Mouse (Mus musculus): ENCODE results near the gene Dzip1. TPM values are rescaled to one million over a fixed set of nuclear protein-coding genes. Genes with fewer than 3 reads are reported as not detected.

Dzip1 gene
- total and polyA plus RNA-seq, 3 experiments, result 0.16 to 0.83 (median 0.51) TPM

- H3K9ac ChIP-seq (ENCODE audit: insufficient read depth, low read depth), result no peak overlapping the region
- no peaks in the 10 kb centered on the region for H3K27me3 ChIP-seq (replicated peaks)
- H3K36me3 ChIP-seq (replicated peaks in 1 of 2; ENCODE audit: control insufficient read depth in 1 of 2, insufficient read depth in 1 of 2, low read length in 1 of 2), result peaks cover 48 to 84% of the 10 kb centered on the region in 2 experiments
- dilution Hi-C loops (cut with MboI; ENCODE audit: extremely low pct_ligation_motif_present, extremely low pct_unique_long_range_greater_than_20kb, low sequenced_read_pairs), result no loop called here
- in situ Hi-C loops (cut with MboI; ENCODE audit: low pct_ligation_motif_present, low pct_unique_long_range_greater_than_20kb, low sequenced_read_pairs), result no loop called here
- no peak overlapping the region for H3K4me2 ChIP-seq (ENCODE audit: insufficient read depth, low read depth, poor library complexity, severe bottlenecking)
- no peaks in the 10 kb centered on the region for H3K9me3 ChIP-seq (replicated peaks; ENCODE audit: low read length)
- TF ChIP-seq MYC (IDR thresholded peaks at IDR 0.05; ENCODE audit: low read depth, low read length) (no peak), CHD2 (IDR thresholded peaks at IDR 0.05; ENCODE audit: low read length) (no peak), MXI1 (IDR thresholded peaks at IDR 0.05; ENCODE audit: low read depth, low read length) (no peak), MEF2A (IDR thresholded peaks at IDR 0.05; ENCODE audit: borderline replicate concordance, low read depth, low read length) (no peak), NRF1 (IDR thresholded peaks at IDR 0.05; ENCODE audit: low read depth, low read length) (no peak), ZC3H11A (IDR thresholded peaks at IDR 0.05; ENCODE audit: low read depth, low read length) (no peak), ELF1 (IDR thresholded peaks at IDR 0.05; ENCODE audit: low read depth, low read length) (no peak)
- no peak overlapping the region for H3K4me3 ChIP-seq (replicated peaks in 1 of 3; ENCODE audit: low read depth in 2 of 3, low read length in 2 of 3, poor library complexity in 1 of 3)
- no peaks in the 10 kb centered on the region for H3K4me1 ChIP-seq (ENCODE audit: control insufficient read depth in 1 of 2, insufficient read depth in 2 of 2)
- no peak for DNase-seq (ENCODE audit: extremely low read depth)
- H3K27ac ChIP-seq (ENCODE audit: insufficient read depth, low read depth), result no peak overlapping the region
- H3K79me2 ChIP-seq (replicated peaks; ENCODE audit: control insufficient read depth, extremely low read depth, insufficient read depth, poor library complexity, severe bottlenecking), result no peaks in the 10 kb centered on the region
Observed at GRCm38 (mm10) chr14:118958010-118958409, 32.8 kb upstream of the Dzip1 start.

- Histone ChIP-seq H3K4me1 (ENCODE audit: control insufficient read depth in 1 of 2, insufficient read depth in 2 of 2) (peaks cover 0 to 22% of the 10 kb centered on the region in 2 experiments; a peak in 2 of 4 replicates), H3K27ac (ENCODE audit: insufficient read depth, low read depth) (no peak overlapping the region), H3K9me3 (replicated peaks; ENCODE audit: low read length) (no peaks in the 10 kb centered on the region), H3K9ac (ENCODE audit: insufficient read depth, low read depth) (no peak overlapping the region), H3K4me2 (ENCODE audit: insufficient read depth, low read depth, poor library complexity, severe bottlenecking) (no peak overlapping the region), H3K79me2 (replicated peaks; ENCODE audit: control insufficient read depth, extremely low read depth, insufficient read depth, poor library complexity, severe bottlenecking) (peaks cover 12% of the 10 kb centered on the region), H3K27me3 (replicated peaks) (no peaks in the 10 kb centered on the region), H3K4me3 (replicated peaks in 1 of 3; ENCODE audit: low read depth in 2 of 3, low read length in 2 of 3, poor library complexity in 1 of 3) (no peak overlapping the region), H3K36me3 (replicated peaks in 1 of 2; ENCODE audit: control insufficient read depth in 1 of 2, insufficient read depth in 1 of 2, low read length in 1 of 2) (peaks cover 18 to 46% of the 10 kb centered on the region in 2 experiments)
- TF ChIP-seq ZNF384 (IDR thresholded peaks at IDR 0.05; ENCODE audit: low read depth, low read length), result no peak
- in situ Hi-C loops (cut with MboI; ENCODE audit: low pct_ligation_motif_present, low pct_unique_long_range_greater_than_20kb, low sequenced_read_pairs) (no loop called here), dilution Hi-C loops (cut with MboI; ENCODE audit: extremely low pct_ligation_motif_present, extremely low pct_unique_long_range_greater_than_20kb, low sequenced_read_pairs) (no loop called here)
- no peak for DNase-seq (ENCODE audit: extremely low read depth)
Observed at GRCm38 (mm10) chr14:118951912-118952583, 26.8 kb upstream of the Dzip1 start.

- dilution Hi-C loops (cut with MboI; ENCODE audit: extremely low pct_ligation_motif_present, extremely low pct_unique_long_range_greater_than_20kb, low sequenced_read_pairs) (no loop called here), in situ Hi-C loops (cut with MboI; ENCODE audit: low pct_ligation_motif_present, low pct_unique_long_range_greater_than_20kb, low sequenced_read_pairs) (no loop called here)
- H3K9ac ChIP-seq (ENCODE audit: insufficient read depth, low read depth), result no peak overlapping the region
- DNase-seq (ENCODE audit: extremely low read depth), result no peak
- no peak overlapping the region for H3K4me3 ChIP-seq (replicated peaks in 1 of 3; ENCODE audit: low read depth in 2 of 3, low read length in 2 of 3, poor library complexity in 1 of 3)
- no peak overlapping the region for H3K27ac ChIP-seq (ENCODE audit: insufficient read depth, low read depth)
- H3K4me1 ChIP-seq (ENCODE audit: control insufficient read depth in 1 of 2, insufficient read depth in 2 of 2), result peaks cover 0 to 36% of the 10 kb centered on the region in 2 experiments; a peak in 2 of 4 replicates
- H3K27me3 ChIP-seq (replicated peaks), result no peaks in the 10 kb centered on the region
- TF ChIP-seq ETS1 (conservative IDR thresholded peaks at IDR 0.05; ENCODE audit: low read depth, low read length) (no peak), SMC3 (IDR thresholded peaks at IDR 0.05; ENCODE audit: low read depth, low read length) (no peak), NELFE (IDR thresholded peaks at IDR 0.05; ENCODE audit: low read depth, low read length) (no peak), UBTF (IDR thresholded peaks at IDR 0.05; ENCODE audit: low read depth, low read length) (no peak), GABPA (IDR thresholded peaks at IDR 0.05; ENCODE audit: insufficient replicate concordance, low read depth, low read length) (no peak), MEF2A (IDR thresholded peaks at IDR 0.05; ENCODE audit: borderline replicate concordance, low read depth, low read length) (no peak)
- H3K79me2 ChIP-seq (replicated peaks; ENCODE audit: control insufficient read depth, extremely low read depth, insufficient read depth, poor library complexity, severe bottlenecking), result peaks cover 20% of the 10 kb centered on the region
- no peaks in the 10 kb centered on the region for H3K9me3 ChIP-seq (replicated peaks; ENCODE audit: low read length)
- H3K36me3 ChIP-seq (replicated peaks in 1 of 2; ENCODE audit: control insufficient read depth in 1 of 2, insufficient read depth in 1 of 2, low read length in 1 of 2), result peaks cover 7 to 27% of the 10 kb centered on the region in 2 experiments
- no peak overlapping the region for H3K4me2 ChIP-seq (ENCODE audit: insufficient read depth, low read depth, poor library complexity, severe bottlenecking)
Observed at GRCm38 (mm10) chr14:118948841-118949240, 23.6 kb upstream of the Dzip1 start.

All from CH12.LX (cell line).